Mouse (Mus musculus): ENCODE measurements around the gene Paqr3.

Paqr3 gene

GRCm38 (mm10) chr5:97083701-97084100, 27.7 kb downstream of the Paqr3 start:
- no peak for DNase-seq

GRCm38 (mm10) chr5:97081481-97081880, 29.9 kb downstream of the Paqr3 start:
- peak; percentile 31 for DNase-seq

- DNase-seq: peak; percentile 39
Measured at GRCm38 (mm10) chr5:97078641-97079040, 32.8 kb downstream of the Paqr3 start.

- DNase-seq: no peak
Measured at GRCm38 (mm10) chr5:97077676-97078075, 33.7 kb downstream of the Paqr3 start.

GRCm38 (mm10) chr5:97076167-97076566, 35.2 kb downstream of the Paqr3 start:
- no peak for DNase-seq

- no peak for DNase-seq
Measured at GRCm38 (mm10) chr5:97075476-97076151, 35.8 kb downstream of the Paqr3 start.

GRCm38 (mm10) chr5:97065746-97066145, 45.6 kb downstream of the Paqr3 start:
- DNase-seq: no peak

- DNase-seq: no peak
Measured at GRCm38 (mm10) chr5:97062041-97062440, 49.4 kb downstream of the Paqr3 start.

GRCm38 (mm10) chr5:97060864-97061263, 50.5 kb downstream of the Paqr3 start:
- no peak for DNase-seq

GRCm38 (mm10) chr5:97056791-97057450, 54.5 kb downstream of the Paqr3 start:
- no peak for DNase-seq

- DNase-seq: no peak
Measured at GRCm38 (mm10) chr5:97056359-97056758, 55.0 kb downstream of the Paqr3 start.

- DNase-seq: peak; percentile 69
Measured at GRCm38 (mm10) chr5:97055511-97056068, 55.8 kb downstream of the Paqr3 start.

GRCm38 (mm10) chr5:97054801-97055200, 56.6 kb downstream of the Paqr3 start:
- DNase-seq: no peak

GRCm38 (mm10) chr5:97054166-97054565, 57.2 kb downstream of the Paqr3 start:
- DNase-seq: no peak

GRCm38 (mm10) chr5:97048905-97049304, 62.5 kb downstream of the Paqr3 start:
- no peak for DNase-seq

GRCm38 (mm10) chr5:97046680-97047079, 64.7 kb downstream of the Paqr3 start:
- DNase-seq: no peak

GRCm38 (mm10) chr5:97045260-97045659, 66.1 kb downstream of the Paqr3 start:
- DNase-seq: no peak
